Mouse (Mus musculus) small intestine, adult 10 weeks (tissue): Measurements from ENCODE around the gene March2. TPM values are rescaled to one million over a fixed set of nuclear protein-coding genes. Genes with fewer than 3 reads are reported as not detected.

Source experiments
- polyA plus RNA-seq: library from polyadenylated mRNA; stranded (reverse); fragments of 350-450 nt; fragmentation: Illumina TruSeq; extraction: RNeasy Lipid Tissue Mini Kit (QIAGEN cat#74804); gene quantifications from one replicate; pipeline ENCODE4 v1.2.3, GENCODE M21; 2014; ENCODE audit warnings: low replicate concordance

Gene March2
- 10.5 TPM for polyA plus RNA-seq

DNA sequence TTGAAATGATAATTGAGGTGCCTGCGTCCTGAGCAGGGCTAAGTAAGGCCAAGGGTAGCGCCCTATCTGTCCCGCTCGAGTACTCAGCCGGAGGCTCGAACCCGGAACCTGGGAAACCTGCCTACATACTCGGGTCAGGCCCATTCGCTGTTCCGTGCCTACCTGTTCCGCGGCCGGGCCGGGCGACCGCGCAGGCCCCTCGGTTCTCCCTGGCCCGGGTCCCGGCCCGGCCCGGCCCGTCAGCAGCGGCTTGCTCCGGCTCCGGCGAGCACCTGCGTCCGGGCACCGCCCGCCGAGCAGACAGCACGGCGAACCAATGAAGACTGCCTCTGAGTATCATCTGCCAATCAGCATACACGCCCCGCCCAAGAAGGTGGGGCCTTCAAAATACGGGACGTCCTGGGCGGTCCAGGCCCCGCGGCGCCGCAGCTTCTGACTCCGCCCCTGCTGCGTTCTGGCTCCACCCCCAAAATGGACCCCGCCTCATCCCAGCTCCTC, at the start of gene March2:
March2 (minus strand) TSS at position 287 of the 498 bp plus-strand sequence.

DNA sequence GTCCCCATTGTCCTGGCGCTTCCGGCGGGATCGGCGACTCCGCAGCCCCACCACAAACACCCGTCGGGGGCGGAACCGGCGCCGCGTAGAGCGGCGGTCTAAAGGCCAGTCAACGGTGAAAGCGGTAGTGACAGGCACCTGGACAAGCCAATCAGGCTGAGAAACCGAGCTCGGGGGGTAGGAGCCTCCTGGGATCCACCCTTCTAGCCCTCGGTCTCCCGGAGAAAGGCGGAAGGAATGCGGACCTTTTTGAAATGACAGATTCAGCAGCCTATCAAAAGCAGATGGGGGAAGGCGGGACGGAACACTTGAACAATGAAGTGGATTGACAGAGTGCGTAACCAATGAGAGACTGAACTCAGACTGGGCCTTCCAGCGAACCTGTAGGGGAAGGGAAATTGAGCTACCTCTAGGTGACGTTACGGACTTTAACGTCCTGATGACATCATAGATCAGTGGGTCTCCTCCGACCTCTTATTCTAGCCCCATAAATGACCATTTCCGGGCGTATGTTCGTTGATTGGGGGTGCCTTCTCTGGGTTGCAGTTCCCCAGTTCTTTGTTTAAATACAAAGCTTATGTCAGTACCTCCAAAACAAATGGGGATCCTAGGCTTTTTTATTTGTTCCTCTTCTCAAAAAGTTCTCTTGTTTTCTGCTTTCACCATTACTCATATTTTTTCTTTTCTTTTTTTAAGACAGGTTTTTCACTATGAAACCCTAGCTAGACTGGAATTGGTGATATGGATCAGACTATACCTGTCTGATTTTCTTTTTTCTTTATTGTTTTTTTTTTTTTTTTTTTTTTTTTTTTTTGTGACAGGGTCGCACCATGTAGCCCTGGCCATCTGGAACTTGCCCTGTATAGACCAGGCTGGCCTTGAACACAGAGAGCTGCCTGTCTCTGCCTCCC, 42.0 kb upstream of the March2 start, which contains the start of gene Rab11b:
Rab11b (minus strand) TSS at position 276 of the 911 bp plus-strand sequence.

DNA sequence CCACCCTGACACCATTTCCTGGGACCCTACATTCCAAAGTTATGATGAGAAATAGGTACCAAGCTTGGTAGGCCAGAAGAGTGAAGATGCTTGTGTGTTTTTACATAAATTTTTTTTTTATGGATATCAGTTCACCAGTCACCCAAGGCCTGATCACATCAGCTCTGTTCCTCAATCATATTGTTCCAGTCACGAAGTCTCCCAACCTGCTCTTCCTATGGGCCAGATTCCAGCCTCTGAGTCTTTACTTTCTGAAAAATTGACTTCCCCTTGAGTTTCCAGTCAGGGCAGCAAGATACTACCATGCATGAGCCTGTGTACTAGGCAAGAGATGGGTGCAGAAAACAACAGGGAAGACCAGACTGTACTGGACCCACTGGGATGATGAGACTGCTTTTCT, 31.7 kb downstream of the March2 start, which contains the start of gene Hnrnpm:
Hnrnpm (minus strand) TSS at position 101 of the 400 bp plus-strand sequence.

DNA sequence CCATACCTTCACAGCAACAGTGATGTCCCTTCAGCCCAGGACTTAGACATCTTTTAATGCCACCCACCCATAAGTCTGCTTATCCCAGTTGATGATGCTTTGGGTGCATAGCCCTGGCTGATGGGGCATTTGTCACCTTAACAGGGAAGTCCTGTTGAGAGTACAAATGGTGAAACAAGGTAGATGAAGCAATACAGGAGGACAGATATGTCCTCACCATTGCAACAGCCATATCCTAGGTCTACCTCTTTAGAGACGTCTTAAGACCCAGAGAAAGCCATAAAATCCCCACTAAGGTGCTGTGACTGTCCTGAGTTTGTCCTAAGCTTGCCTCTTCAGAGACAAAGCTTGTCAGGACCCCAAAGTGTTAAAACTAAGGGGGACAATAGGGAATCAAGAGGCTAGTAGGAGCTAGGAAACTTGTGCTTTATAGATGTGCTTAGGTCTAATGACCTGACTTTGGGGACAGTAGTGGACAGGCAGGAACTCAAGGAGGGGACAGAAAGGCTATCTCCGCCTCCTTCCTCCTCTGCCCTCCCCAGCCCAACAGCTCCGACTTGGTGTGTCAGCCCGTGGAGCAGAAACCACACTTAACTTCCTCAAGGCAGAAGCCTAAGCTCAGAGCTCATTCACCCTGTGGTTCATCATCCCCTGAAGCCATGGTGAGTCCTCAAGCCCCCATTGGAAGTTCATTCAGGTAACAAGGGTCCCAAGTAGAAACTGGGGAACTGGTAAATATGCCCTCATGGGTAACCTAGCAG, 80.8 kb downstream of the March2 start, which contains the start of gene Pram1:
Pram1 (plus strand) TSS at position 541 of the 761 bp plus-strand sequence.

Other genes starting within 250 kb of the March2 start
- gene Adamts10, start 194.5 kb downstream of the March2 start, polyA plus RNA-seq: 2.1 TPM
- 0.48 TPM for gene Myo1f, start 163.0 kb downstream of the March2 start, polyA plus RNA-seq
- 2.8 TPM for gene Zfp414, start 89.6 kb downstream of the March2 start, polyA plus RNA-seq
- gene Pram1, start 80.6 kb downstream of the March2 start, polyA plus RNA-seq: not detected
- 378 TPM for gene Hnrnpm, start 31.8 kb downstream of the March2 start, polyA plus RNA-seq
- 16.2 TPM for gene Rab11b, start 41.9 kb upstream of the March2 start, polyA plus RNA-seq
- 0.67 TPM for gene Angptl4, start 63.2 kb upstream of the March2 start, polyA plus RNA-seq
- gene Kank3, start 91.8 kb upstream of the March2 start, polyA plus RNA-seq: 3.9 TPM
- gene Rps28, start 105.9 kb upstream of the March2 start, polyA plus RNA-seq: 30.6 TPM
- 20.8 TPM for gene Ndufa7, start 105.9 kb upstream of the March2 start, polyA plus RNA-seq
- 0.85 TPM for gene Cd320, start 124.4 kb upstream of the March2 start, polyA plus RNA-seq
- not detected for gene Gm7029, start 155.2 kb upstream of the March2 start, polyA plus RNA-seq
- 2.4 TPM for gene Kifc1, start 172.0 kb upstream of the March2 start, polyA plus RNA-seq
- gene Platr17, start 186.5 kb upstream of the March2 start, polyA plus RNA-seq: not detected
- 2.6 TPM for gene Daxx, start 190.7 kb upstream of the March2 start, polyA plus RNA-seq
- 57.9 TPM for gene Tapbp, start 197.2 kb upstream of the March2 start, polyA plus RNA-seq
- 0.78 TPM for gene Zbtb22, start 197.2 kb upstream of the March2 start, polyA plus RNA-seq
- 2.2 TPM for gene Rgl2, start 210.9 kb upstream of the March2 start, polyA plus RNA-seq
- gene Pfdn6, start 221.7 kb upstream of the March2 start, polyA plus RNA-seq: 6.7 TPM
- 0.26 TPM for gene Wdr46, start 222.0 kb upstream of the March2 start, polyA plus RNA-seq
- gene B3galt4, start 232.8 kb upstream of the March2 start, polyA plus RNA-seq: not detected
- 2.0 TPM for gene Vps52, start 237.1 kb upstream of the March2 start, polyA plus RNA-seq
- gene Rps18, start 237.3 kb upstream of the March2 start, polyA plus RNA-seq: 6.8 TPM